Mouse (Mus musculus): Measurements from ENCODE around the gene Teddm2.
"Not testable (repeated sequence)": the region's sequence is repeated elsewhere in the genome, so short reads cannot be mapped to it uniquely, and the experiment has no call there.

Teddm2 gene

GRCm38 (mm10) chr1:153903006-153903405, 3.0 kb upstream of the Teddm2 start:
- no peak for DNase-seq

GRCm38 (mm10) chr1:153900860-153901730, 1.1 kb upstream of the Teddm2 start:
- peak; percentile 27 for DNase-seq

- DNase-seq, result no peak
Measured at GRCm38 (mm10) chr1:153900381-153900780, 353 bp upstream of the Teddm2 start.

GRCm38 (mm10) chr1:153898989-153899730, 868 bp downstream of the Teddm2 start:
- DNase-seq, result peak; percentile 23

- no peak for DNase-seq
Measured at GRCm38 (mm10) chr1:153897196-153897595, 2.8 kb downstream of the Teddm2 start.

GRCm38 (mm10) chr1:153894979-153895378, 5.0 kb downstream of the Teddm2 start:
- peak; percentile 45 for DNase-seq

GRCm38 (mm10) chr1:153894201-153894893, 5.7 kb downstream of the Teddm2 start:
- DNase-seq, result no peak

GRCm38 (mm10) chr1:153893746-153894145, 6.3 kb downstream of the Teddm2 start:
- DNase-seq, result no peak

GRCm38 (mm10) chr1:153891442-153891841, 8.6 kb downstream of the Teddm2 start, which contains the start of gene Teddm1a:
Gene Teddm1a (plus strand): TSS chr1:153891742.
- no peak for DNase-seq

GRCm38 (mm10) chr1:153890121-153890520, 9.9 kb downstream of the Teddm2 start:
- no peak for DNase-seq

GRCm38 (mm10) chr1:153886024-153886633, 13.9 kb downstream of the Teddm2 start:
- no peak for DNase-seq

GRCm38 (mm10) chr1:153880391-153880790, 19.6 kb downstream of the Teddm2 start:
- DNase-seq, result not testable (repeated sequence)

GRCm38 (mm10) chr1:153874045-153874444, 26.0 kb downstream of the Teddm2 start, which contains the start of gene Teddm1b:
Gene Teddm1b (plus strand): TSS chr1:153874345.
- no peak for DNase-seq

- no peak for DNase-seq
Measured at GRCm38 (mm10) chr1:153855946-153856345, 44.1 kb downstream of the Teddm2 start.

- not testable (repeated sequence) for DNase-seq
Measured at GRCm38 (mm10) chr1:153852696-153853095, 47.3 kb downstream of the Teddm2 start.

- DNase-seq, result no peak
Measured at GRCm38 (mm10) chr1:153846867-153847266, 53.2 kb downstream of the Teddm2 start.

GRCm38 (mm10) chr1:153846420-153846819, 53.6 kb downstream of the Teddm2 start:
- no peak for DNase-seq

- DNase-seq, result no peak
Measured at GRCm38 (mm10) chr1:153844042-153844441, 56.0 kb downstream of the Teddm2 start, which contains the start of gene Rgsl1. Gene Rgsl1 (minus strand): TSS chr1:153844142.

- no peak for DNase-seq
Measured at GRCm38 (mm10) chr1:153842121-153842740, 57.8 kb downstream of the Teddm2 start.

- DNase-seq, result no peak
Measured at GRCm38 (mm10) chr1:153836036-153836435, 64.0 kb downstream of the Teddm2 start.

- no peak for DNase-seq
Measured at GRCm38 (mm10) chr1:153830746-153831145, 69.3 kb downstream of the Teddm2 start.

GRCm38 (mm10) chr1:153820216-153820615, 79.8 kb downstream of the Teddm2 start:
- no peak for DNase-seq
